Mouse (Mus musculus): Measurements from ENCODE around the gene Exosc8. TPM values are rescaled to one million over a fixed set of nuclear protein-coding genes. Genes with fewer than 3 reads are reported as not detected.

Exosc8 gene
- polyA plus RNA-seq, 1 experiment, result 3.5 TPM

- Histone ChIP-seq H3K9me3 (ENCODE audit: control insufficient read depth, low read length) (peaks cover 10% of the 10 kb centered on the region), H3K27me3 (ENCODE audit: control insufficient read depth) (peaks cover 11% of the 10 kb centered on the region), H3K4me3 (replicated peaks) (no peak overlapping the region), H3K4me1 (ENCODE audit: control insufficient read depth) (no peaks in the 10 kb centered on the region), H3K36me3 (ENCODE audit: control insufficient read depth) (no peaks in the 10 kb centered on the region)
- TF ChIP-seq GATA1 (IDR thresholded peaks at IDR 0.05; ENCODE audit: low read length), result no peak
- TF ChIP-seq TAL1 (IDR thresholded peaks at IDR 0.05; ENCODE audit: low read length), result no peak
Observed at GRCm38 (mm10) chr3:54761258-54761657, 26.1 kb upstream of the Exosc8 start.

GRCm38 (mm10) chr3:54760321-54761115 is 25.3 kb upstream of the Exosc8 start:
- Histone ChIP-seq H3K36me3 (ENCODE audit: control insufficient read depth) (no peaks in the 10 kb centered on the region), H3K9me3 (ENCODE audit: control insufficient read depth, low read length) (peaks cover 8% of the 10 kb centered on the region), H3K4me3 (replicated peaks) (no peak overlapping the region), H3K4me1 (ENCODE audit: control insufficient read depth) (no peaks in the 10 kb centered on the region), H3K27me3 (ENCODE audit: control insufficient read depth) (peaks cover 18% of the 10 kb centered on the region)
- no peak for TF ChIP-seq TAL1 (IDR thresholded peaks at IDR 0.05; ENCODE audit: low read length)
- no peak for TF ChIP-seq GATA1 (IDR thresholded peaks at IDR 0.05; ENCODE audit: low read length)

- no peaks in the 10 kb centered on the region for H3K36me3 ChIP-seq (ENCODE audit: control insufficient read depth)
- H3K27me3 ChIP-seq (ENCODE audit: control insufficient read depth), result peaks cover 29% of the 10 kb centered on the region
- TF ChIP-seq GATA1 (IDR thresholded peaks at IDR 0.05; ENCODE audit: low read length) (no peak), TAL1 (IDR thresholded peaks at IDR 0.05; ENCODE audit: low read length) (no peak)
- no peaks in the 10 kb centered on the region for H3K4me1 ChIP-seq (ENCODE audit: control insufficient read depth)
- H3K4me3 ChIP-seq (replicated peaks), result no peak overlapping the region
- H3K9me3 ChIP-seq (ENCODE audit: control insufficient read depth, low read length), result peaks cover 4% of the 10 kb centered on the region
Observed at GRCm38 (mm10) chr3:54759211-54759610, 24.0 kb upstream of the Exosc8 start.

- Histone ChIP-seq H3K4me1 (ENCODE audit: control insufficient read depth) (no peaks in the 10 kb centered on the region), H3K36me3 (ENCODE audit: control insufficient read depth) (no peaks in the 10 kb centered on the region), H3K27me3 (ENCODE audit: control insufficient read depth) (peaks cover 29% of the 10 kb centered on the region), H3K4me3 (replicated peaks) (no peak overlapping the region), H3K9me3 (ENCODE audit: control insufficient read depth, low read length) (no peaks in the 10 kb centered on the region)
- TF ChIP-seq TAL1 (IDR thresholded peaks at IDR 0.05; ENCODE audit: low read length) (no peak), GATA1 (IDR thresholded peaks at IDR 0.05; ENCODE audit: low read length) (no peak)
Observed at GRCm38 (mm10) chr3:54757446-54757845, 22.3 kb upstream of the Exosc8 start.

- H3K9me3 ChIP-seq (ENCODE audit: control insufficient read depth, low read length), result no peaks in the 10 kb centered on the region
- peaks cover 1% of the 10 kb centered on the region for H3K36me3 ChIP-seq (ENCODE audit: control insufficient read depth)
- H3K4me3 ChIP-seq (replicated peaks), result no peak overlapping the region
- TF ChIP-seq TAL1 (IDR thresholded peaks at IDR 0.05; ENCODE audit: low read length) (no peak), GATA1 (IDR thresholded peaks at IDR 0.05; ENCODE audit: low read length) (no peak)
- no peaks in the 10 kb centered on the region for H3K4me1 ChIP-seq (ENCODE audit: control insufficient read depth)
- H3K27me3 ChIP-seq (ENCODE audit: control insufficient read depth), result peaks cover 29% of the 10 kb centered on the region
Observed at GRCm38 (mm10) chr3:54756058-54756457, 20.9 kb upstream of the Exosc8 start.

- Histone ChIP-seq H3K4me1 (ENCODE audit: control insufficient read depth) (no peaks in the 10 kb centered on the region), H3K27me3 (ENCODE audit: control insufficient read depth) (peaks cover 29% of the 10 kb centered on the region), H3K4me3 (replicated peaks) (peak within 1 kb of the TSS; percentile 40), H3K36me3 (ENCODE audit: control insufficient read depth) (peaks cover 7% of the 10 kb centered on the region), H3K9me3 (ENCODE audit: control insufficient read depth, low read length) (no peaks in the 10 kb centered on the region)
- TF ChIP-seq GATA1 (IDR thresholded peaks at IDR 0.05; ENCODE audit: low read length) (no peak), TAL1 (IDR thresholded peaks at IDR 0.05; ENCODE audit: low read length) (no peak)
Observed at GRCm38 (mm10) chr3:54755145-54756041, 20.2 kb upstream of the Exosc8 start, which contains the start of gene Smad9. TSS of gene Smad9 (plus strand) at chr3:54755582.

GRCm38 (mm10) chr3:54753411-54753810 is 18.2 kb upstream of the Exosc8 start:
- TF ChIP-seq TAL1 (IDR thresholded peaks at IDR 0.05; ENCODE audit: low read length), result no peak
- TF ChIP-seq GATA1 (IDR thresholded peaks at IDR 0.05; ENCODE audit: low read length), result no peak
- H3K4me1 ChIP-seq (ENCODE audit: control insufficient read depth), result no peaks in the 10 kb centered on the region
- peaks cover 25% of the 10 kb centered on the region for H3K36me3 ChIP-seq (ENCODE audit: control insufficient read depth)
- H3K4me3 ChIP-seq (replicated peaks), result no peak overlapping the region
- no peaks in the 10 kb centered on the region for H3K9me3 ChIP-seq (ENCODE audit: control insufficient read depth, low read length)
- H3K27me3 ChIP-seq (ENCODE audit: control insufficient read depth), result peaks cover 29% of the 10 kb centered on the region

- H3K9me3 ChIP-seq (ENCODE audit: control insufficient read depth, low read length), result no peaks in the 10 kb centered on the region
- H3K4me1 ChIP-seq (ENCODE audit: control insufficient read depth), result no peaks in the 10 kb centered on the region
- H3K36me3 ChIP-seq (ENCODE audit: control insufficient read depth), result peaks cover 93% of the 10 kb centered on the region
- H3K4me3 ChIP-seq (replicated peaks), result no peak overlapping the region
- TF ChIP-seq GATA1 (IDR thresholded peaks at IDR 0.05; ENCODE audit: low read length) (no peak), TAL1 (IDR thresholded peaks at IDR 0.05; ENCODE audit: low read length) (no peak)
- H3K27me3 ChIP-seq (ENCODE audit: control insufficient read depth), result no peaks in the 10 kb centered on the region
Observed at GRCm38 (mm10) chr3:54745799-54746198, 10.6 kb upstream of the Exosc8 start.

- H3K36me3 ChIP-seq (ENCODE audit: control insufficient read depth), result peaks cover 78% of the 10 kb centered on the region
- H3K4me1 ChIP-seq (ENCODE audit: control insufficient read depth), result no peaks in the 10 kb centered on the region
- no peaks in the 10 kb centered on the region for H3K27me3 ChIP-seq (ENCODE audit: control insufficient read depth)
- no peak overlapping the region for H3K4me3 ChIP-seq (replicated peaks)
- TF ChIP-seq TAL1 (IDR thresholded peaks at IDR 0.05; ENCODE audit: low read length), result no peak
- H3K9me3 ChIP-seq (ENCODE audit: control insufficient read depth, low read length), result no peaks in the 10 kb centered on the region
Observed at GRCm38 (mm10) chr3:54741965-54742364, 6.8 kb upstream of the Exosc8 start.
